Mouse (Mus musculus) kidney, adult 18-20 months (tissue): Measurements from ENCODE around the gene Atp5f1.
"Not testable (repeated sequence)": the region's sequence is repeated elsewhere in the genome, so short reads cannot be mapped to it uniquely, and the experiment has no call there.

ENCODE experiments used
- DNase-seq: peaks from one replicate; pipeline ENCODE4 v3.0.0; 2021

The Atp5f1 gene

DNA sequence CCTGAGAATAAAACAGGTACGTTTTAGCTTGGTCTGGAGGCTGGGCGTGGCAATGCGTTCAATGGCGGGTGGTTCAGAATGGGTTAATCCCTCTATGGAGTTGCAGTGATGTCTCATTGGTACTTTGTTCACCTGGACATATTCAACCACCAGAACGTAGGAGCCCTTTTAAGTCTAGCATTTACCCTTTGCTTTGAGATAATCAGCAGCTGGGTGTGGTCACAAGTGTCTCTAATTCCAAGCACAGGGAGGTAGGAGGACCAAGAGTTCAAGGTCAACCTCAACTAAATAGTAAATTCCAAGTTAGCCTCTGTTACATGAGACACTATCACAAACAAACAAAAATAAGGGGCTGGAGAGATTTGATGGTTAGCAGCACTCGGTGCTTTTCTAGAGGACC, 31.1 kb downstream of the Atp5f1 start:
- DNase-seq, result no peak

DNA sequence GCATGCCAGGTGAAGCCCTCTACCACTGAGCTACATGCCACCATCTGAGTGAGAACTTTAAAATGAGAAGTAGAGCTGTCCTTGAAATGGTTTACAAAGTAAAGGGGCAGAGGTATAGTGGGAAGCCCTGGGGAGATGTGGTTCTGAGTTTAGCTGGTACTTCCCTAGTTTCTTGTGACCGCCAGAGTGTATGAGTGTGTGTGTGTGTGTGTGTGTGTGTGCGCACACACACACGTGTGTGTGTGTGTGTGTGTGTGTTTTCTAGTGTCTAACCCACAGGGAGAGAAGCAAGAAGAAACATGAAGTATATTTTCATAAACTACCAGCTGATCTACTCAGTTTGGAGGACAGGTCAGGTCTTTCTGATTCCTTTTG, 31.7 kb downstream of the Atp5f1 start:
- no peak for DNase-seq

DNA sequence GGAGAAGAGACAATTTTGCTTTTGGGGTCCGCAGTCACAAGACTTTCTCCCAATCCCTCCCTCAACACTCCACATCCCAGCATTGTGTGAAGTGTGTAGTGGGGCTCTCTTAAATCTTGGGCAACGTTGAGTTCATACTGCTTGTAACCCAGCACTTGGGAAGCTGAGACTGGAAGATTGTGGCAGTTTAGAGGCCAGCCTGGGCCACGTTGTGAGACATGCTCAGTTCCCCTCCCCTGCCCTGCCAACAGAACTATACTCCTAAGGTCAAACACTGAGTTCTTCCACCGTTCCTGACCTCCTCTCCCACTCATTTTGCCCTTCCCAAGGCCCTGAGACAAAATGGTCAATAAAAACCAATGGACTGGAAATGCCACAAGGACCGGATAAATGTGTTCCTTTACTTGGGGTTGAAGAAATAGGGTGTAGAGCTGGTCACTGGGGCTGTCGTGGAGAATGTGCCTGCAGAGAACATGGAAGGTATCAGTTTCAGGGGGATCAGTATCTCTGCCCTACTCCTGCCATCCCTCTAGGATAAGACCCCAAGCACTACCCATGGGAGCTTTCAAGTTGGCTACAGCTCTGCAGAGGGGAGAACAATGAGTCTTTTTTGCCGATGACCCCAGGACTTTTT, 32.2 kb downstream of the Atp5f1 start:
- peak; percentile 5 for DNase-seq

DNA sequence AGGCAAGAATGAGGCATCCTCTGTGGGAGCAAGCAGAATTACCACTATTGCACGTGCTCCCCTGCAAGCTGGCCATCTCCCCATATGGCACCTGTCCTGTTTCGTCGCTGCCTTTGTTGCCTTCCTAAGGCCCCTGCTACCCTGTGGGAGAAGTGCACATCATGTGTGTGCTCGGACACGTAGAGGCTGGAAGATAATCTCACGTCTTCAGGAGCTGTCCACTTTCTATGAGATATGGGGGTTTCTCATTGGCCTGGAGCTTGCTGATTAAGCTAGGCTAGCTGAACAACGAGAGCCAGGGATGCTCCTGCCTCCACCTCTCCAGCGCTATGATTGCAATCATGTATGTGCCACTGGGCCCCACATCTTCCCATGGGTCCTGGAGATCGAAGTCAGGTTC, 35.3 kb downstream of the Atp5f1 start:
- DNase-seq, result no peak

DNA sequence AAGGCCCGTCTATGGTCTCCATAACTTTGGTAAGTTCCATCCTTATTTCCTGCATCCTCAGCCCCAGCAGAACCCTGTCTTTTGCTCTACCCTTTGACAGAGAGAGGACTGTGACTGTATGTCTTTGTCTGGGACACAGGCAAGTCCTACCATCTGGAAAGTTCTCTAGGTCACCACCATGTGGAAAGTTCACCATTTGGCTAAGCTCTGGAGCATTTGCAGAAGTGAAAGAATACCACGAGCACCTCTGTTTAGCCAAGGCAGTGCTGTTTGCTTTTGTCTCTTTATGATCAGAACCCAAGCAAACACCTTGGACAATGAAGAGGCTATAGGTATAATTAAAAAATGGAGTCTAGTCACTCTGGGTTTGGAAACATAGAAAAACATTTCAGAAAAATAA, 37.9 kb downstream of the Atp5f1 start:
- no peak for DNase-seq

DNA sequence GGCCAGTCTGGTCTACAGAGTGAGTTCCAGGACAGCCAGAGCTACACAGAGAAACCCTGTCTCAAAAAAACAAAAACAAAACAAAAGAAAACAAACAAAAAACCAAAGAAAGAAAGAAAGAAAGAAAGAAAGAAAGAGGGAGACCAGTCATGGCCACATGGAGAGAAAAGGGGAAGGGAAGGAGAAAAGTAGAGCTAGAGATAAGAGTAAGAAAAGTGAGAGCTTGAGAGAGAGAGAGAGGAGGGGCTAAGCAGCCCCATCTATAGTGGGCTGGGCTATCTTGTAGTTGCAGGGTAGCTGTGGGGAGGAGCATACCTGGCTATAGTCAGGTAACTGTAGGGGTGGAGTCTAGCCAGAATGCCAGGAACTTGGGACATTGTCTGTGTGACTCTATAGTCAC, 39.2 kb downstream of the Atp5f1 start:
- DNase-seq, result not testable (repeated sequence)

DNA sequence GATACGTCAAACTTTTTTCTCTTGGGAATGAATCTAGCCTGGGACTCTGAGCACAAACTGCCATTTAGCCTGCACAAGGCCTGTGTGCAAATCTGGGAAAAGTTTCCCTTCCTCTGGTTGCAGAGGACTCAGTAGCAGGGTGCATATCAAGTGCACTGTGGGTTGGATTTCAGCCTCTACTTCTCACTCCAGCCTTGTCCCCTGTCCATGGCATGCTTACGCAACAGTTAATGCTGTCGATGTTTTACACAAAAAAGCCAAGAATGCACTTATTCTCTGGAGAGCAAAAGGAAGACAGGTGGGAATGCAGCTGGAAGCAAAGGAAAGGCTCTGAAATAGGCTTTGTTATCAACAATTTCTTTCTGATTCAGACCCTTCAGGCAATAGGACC, 41.5 kb downstream of the Atp5f1 start:
- no peak for DNase-seq

DNA sequence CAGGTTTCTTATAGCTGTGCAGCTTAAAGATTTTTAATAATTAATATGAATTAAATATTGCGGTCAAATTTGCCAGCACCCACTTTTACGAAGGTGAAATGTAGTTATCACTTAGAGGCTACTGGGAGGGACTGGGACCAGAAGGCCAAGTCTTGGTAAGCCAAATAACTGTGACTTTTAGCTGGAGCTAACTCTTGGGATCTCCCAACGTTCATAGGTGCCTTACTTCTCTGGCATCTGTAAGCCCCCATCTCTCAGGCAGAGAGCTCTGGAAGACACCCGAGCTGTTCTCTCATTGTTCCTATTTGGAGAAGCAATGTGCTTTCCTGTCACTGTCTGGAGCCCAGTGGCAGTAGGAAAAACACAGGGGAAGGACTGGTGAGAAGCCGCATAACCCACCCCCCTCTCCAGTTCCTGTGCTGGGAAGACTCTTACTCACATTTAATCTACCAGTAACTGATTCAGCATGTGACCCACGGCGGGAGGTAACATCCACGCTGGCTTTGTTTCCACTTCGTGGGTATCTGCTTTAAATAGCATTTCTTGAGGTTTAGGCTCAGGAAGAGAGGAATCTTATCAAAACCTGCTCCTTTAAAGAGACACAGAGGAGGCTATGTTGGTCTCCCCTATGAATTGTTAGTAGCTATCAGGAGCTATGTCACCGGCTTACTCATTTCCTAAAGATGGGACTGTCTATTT, 42.1 kb downstream of the Atp5f1 start:
- DNase-seq, result no peak

DNA sequence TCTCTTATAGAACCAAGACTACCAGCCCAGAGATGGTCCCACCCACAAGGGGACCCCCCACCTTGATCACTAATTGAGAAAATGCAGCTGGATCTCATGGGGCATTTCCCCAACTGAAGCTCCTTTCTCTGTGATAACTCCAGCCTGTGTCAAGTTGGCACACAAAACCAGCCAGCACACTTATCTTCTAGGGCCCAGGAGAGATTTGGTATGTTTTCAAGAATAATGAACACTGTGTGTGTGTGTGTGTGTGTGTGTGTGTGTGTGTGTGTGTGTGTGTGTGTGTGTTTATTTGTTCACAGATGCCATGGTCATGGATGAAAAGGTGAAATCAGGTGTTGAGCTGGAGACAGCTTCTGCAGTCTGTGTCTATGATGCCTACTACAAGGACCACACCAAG, 43.4 kb downstream of the Atp5f1 start:
- DNase-seq, result not testable (repeated sequence)

DNA sequence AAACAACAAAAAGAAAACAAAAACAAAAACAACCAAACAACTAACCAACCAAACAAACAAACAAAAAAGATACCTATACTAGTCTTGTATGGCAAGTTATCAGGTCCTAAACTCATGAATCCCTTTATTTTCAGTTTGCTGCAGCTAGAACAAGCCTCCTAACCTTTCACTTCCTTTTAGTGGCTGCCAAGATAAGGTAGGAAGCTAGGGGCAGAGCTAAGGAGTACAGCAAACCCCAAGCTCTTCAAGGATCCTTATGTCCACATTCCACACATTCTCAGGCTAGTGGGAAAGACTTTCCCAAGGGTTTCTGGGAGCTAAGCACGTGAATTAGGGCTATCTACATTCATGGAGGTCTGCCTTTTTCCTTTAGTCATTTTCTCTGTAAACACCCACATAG, 44.6 kb downstream of the Atp5f1 start:
- DNase-seq, result no peak

DNA sequence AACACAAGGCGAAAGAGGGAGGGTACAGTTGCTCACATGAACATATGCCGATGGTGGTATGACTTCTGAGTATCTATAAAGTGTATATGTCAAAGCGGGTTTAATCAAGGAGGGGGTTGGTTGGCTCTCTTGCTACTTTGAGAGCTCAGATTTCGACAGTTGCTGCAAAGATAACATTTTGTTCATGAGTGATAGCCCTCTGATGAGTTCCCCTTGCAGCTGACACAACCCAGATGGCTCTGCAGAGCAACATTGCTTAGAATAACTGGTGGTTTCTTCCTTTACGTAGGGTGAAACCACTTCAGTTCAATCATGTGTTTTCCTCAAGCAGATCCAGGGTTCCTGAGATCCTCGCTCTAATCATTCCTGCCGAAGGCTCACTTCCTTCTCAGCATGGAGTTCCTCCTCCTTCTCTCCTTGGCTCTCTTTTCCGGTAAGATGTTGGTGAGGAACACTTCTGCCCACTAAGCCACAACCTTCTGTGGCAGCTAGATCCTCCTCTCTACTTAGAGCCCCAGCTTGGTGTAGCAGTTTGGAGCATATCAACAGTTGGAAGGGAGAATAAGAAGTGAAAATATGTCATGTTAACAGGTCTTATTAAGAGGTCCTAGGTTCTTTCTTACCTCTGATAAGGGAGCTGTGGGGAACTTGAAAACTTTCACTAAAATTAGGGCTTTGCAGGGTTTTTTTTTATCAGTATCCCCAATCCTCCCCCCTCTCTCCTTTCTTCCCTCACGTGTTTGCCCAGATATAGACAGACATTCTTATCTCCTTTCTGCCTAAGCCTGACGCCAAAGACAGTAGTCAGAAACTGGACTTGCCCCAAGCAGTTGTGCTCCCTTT, 45.8 kb downstream of the Atp5f1 start:
- no peak for DNase-seq

DNA sequence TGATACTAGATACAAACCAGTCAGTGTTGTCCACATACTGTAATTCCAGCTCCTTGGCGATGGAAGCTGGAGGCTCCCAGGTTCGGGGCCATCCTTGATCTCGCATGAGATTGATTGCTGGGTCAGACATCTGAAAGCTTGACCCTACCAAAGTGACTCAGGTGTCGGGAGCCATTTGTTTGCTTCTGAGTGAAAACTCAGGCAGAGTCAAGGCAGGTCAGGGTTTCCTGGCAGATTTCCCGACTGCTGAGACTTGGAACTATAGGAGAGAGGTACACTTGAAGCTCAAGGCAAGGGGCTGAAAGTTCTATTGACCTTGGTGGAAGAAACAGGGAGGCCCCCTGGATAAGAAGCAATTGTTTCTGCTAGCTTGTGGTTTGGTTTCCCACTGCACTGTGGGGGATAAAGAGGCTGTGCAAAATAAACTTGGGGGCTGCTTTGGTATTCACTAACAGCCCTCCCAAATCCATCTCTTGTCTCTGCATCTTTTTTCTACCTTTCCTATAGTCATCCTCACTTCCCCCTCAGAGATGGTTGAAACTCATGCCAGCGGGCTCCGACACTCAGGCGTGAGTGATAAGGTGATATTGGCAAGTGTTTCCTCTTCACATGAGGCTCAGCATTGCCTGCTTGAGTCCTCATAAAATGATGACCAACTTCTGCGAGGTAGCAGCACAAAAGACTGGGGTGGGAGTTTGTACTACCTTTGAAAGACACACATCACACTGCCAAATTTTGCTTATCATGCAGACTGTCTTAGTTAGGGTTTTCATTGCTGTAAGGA, 47.6 kb downstream of the Atp5f1 start:
- no peak for DNase-seq

DNA sequence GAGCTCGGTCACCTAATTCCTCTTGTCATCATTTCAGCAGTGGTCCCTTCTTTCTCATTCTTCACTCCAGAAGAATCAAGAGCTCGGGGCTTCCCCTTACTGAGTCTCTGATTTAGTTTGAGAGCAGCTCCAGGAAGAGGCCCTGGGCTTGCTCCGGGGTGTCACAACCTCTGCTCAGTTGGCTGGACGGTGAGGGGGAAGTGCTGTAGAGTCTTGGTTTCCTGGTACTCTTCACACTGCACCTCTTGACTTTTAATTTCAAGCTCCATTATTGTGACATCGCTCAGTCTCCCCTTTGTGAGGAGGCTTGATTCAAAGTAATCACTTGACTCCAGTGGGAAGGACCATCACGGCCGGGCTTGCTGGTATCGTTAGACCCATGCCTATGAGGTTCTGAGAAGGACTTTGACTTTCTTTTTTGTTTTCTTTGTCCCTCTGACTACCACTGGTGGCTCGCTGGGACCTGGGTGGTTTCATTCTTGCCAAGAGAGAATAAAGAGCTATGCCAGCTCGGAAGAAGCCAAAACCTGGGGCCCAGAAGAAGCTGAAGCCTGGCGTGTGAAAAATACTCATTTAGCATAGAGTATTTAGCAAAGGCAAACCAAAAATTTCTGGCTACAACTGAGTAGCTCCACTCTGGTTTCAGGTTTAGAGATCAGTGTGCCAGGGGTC, 49.2 kb downstream of the Atp5f1 start:
- no peak for DNase-seq

DNA sequence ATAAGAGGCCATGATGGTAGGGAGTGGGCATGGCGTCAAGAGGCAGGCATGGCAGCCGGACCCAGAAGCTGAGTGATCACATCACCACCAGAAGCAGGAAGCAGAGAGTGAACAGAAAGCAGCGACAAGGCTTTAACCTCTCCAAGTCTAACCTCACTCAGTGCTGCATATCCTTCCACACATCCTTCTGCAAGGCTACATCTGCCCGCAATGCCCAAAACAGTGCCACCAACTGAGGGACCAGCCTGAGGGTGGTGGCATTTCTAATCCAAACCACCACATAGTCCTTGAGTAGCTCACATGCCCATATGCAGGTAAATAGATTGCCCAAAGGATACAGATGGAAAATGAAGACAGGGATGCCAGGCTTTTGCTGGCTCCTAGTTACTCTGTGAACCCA, 50.9 kb downstream of the Atp5f1 start:
- no peak for DNase-seq

DNA sequence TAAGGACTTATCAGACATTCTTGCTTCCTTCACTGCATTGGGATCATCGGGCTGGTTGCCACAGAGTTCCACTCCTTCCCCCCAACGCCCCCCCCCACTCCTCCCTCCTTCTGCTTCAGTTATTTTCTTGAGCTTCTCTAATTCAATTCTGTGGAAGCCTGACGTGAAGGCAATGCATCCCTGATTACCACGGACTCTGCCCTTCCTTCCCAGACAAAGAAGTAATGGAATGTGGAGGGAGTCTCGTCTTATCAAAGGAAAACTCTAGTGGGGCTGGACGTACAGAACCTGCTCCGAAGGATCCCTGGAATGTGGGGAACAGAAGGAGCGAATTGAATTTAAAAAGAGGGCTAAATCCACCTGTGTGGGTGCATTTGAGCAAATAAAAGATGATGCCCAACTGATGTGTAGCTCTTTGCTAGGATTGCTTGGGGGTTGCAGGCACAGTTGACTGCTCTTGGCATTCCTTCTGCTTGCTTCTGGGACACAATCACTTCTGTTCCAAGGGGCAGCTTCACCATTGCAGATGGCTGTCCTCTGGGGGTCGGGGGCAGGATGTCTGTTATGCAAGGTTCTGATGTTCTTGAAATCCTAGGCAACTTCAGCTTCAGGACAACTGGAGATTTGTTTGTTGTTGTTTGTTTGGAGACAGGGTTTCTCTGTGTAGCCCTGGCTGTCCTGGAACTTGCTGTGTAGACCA, 51.8 kb downstream of the Atp5f1 start:
- no peak for DNase-seq

DNA sequence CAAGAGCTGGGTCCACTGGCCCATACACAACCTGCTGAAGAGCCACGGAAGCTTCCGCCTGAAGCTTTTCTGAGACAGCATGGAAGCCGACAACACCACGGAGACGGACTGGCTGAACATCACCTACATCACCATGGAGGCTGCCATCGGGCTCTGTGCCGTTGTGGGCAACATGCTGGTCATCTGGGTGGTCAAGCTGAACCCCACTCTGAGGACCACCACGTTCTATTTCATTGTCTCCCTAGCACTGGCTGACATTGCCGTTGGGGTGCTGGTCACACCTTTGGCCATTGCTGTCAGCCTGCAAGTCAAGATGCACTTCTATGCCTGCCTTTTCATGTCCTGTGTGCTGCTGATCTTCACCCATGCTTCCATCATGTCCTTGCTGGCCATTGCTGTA, 55.2 kb downstream of the Atp5f1 start:
- DNase-seq, result no peak

DNA sequence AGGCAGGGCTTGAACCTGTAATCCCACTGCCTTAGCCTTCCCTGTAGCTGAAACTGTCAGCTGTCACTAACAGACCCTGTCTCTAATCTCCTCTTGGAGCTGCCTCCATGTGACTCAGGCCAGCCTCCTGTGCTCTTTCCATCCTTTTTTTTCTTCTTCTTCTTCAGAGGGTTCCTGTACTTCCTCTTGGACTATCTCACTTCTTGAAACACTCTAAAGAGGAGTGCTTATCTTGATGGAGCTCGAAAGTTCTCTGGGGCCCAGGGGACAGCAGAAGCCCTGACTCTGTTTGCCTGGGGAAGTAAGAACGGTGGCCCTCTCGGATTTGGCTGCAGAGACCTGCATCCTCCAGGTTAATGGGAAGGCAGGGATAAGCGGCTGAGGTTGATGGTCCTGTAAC, 55.7 kb downstream of the Atp5f1 start:
- no peak for DNase-seq

DNA sequence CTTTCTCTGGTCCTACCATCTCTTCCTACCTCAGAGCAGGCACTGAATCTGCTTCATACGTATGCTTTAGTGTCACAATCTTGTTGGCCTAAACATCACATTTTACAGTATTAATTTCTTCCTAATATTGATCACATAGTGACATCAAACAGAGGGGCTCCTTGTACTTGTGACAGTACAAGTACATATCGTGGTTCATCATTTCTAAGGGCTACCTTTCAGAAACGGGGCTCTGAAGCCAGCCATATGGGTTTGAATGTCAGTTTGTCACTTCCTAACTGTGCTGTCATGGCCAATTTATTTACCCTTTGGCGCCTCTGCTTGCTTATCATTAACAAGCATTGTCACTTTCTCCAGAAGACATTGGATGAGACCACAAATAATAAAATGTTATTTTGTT, 58.4 kb downstream of the Atp5f1 start:
- DNase-seq, result no peak

DNA sequence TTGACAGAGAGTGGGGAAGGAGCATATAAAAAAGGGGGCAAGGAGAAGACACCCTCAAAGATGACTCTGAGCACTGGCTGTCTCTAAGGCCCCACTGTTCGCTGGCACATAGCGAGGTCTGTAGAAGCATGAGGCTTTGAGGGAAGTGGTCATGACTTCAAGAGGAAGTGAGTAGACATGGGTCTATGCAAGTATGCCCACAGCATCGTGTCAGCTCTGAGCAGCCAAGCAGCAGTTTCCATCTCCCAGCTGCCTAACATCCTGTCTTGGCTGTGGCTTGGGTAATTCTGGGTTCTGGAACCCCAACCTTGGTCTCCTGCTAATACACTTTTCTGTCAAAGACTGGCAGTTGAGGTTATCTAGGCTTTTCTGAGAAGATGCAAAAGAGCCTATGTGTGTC, 59.2 kb downstream of the Atp5f1 start:
- no peak for DNase-seq

DNA sequence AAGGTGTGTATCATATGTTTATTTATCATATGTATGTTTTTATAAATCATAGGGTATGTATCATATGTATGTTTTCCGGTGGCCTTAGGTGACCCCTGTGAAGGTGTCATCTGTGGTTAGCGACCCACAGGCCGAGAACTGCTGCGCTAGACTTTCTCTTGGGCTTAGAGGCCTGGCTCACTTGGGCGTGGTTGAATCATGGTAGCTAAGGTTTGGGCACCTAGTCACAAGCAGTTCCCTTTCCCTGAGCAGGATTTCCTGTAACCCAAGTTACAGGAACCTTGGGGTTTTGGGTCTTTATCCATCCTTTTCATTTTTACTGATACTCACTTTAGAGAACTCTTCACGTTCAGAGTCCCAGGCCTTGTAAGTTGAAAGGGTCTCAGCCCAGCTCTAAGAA, 59.6 kb downstream of the Atp5f1 start:
- no peak for DNase-seq

DNA sequence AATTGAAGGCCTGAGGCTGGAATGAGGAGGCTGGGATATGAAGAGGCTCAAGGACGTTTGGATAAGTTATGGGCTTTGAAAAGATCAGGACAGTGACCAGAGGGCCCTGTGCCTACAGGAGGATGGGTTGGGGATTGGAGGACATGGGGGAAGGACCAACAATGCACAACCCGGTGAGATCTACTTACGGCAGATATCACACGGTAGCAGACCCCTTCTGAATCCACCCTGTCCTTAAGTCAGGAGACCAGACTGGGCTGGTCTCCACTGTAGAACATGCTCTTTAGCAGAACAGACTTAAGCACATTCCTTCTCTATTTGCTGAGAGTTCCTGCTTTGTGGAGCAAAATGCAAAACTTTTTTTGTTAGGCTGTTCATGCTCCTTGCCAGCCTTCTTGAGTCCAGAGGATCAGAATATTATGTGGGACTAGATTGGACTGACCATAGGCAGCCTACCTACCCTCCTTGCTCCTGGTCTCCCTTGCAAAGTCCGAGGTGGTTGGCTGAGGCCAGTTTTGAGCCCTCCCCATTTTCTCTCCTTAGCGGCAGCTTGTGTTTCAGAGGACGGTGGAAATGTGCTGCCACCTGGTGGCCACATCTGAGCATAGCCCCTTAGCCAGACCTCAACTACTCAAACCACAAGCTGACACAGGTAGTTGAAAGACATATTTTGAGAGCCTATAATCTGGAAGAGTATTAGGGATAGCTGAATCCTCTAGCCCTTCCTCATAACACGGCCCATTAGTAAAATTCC, 60.3 kb downstream of the Atp5f1 start:
- DNase-seq, result peak; percentile 85
